Mouse (Mus musculus) limb, embryonic 15.5 days (tissue): Measurements from ENCODE around the gene Slc6a13. TPM values are rescaled to one million over a fixed set of nuclear protein-coding genes. Genes with fewer than 3 reads are reported as not detected.

Source experiments
- microRNA-seq: library from miRNA; unstranded; fragments of <30 nt; microRNA quantifications from one replicate; pipeline ENCODE4, GENCODE M21; 2016
- polyA plus RNA-seq: library from polyadenylated mRNA; unstranded; fragments of >200 nt; fragmentation: Nextera tagmentation; extraction: Ambion mirVana; gene quantifications from 2 replicates; pipeline ENCODE4 v1.2.1, GENCODE M21; 2015

Gene Slc6a13
- polyA plus RNA-seq, 1 experiment from 2014 or later: 2.3 TPM

Small RNA genes lying within 50 kb of the gene (microRNA-seq; reads per million reads assigned to microRNA genes)
- not detected for gene Gm24855

Other genes with a start within 250 kb of the Slc6a13 start
- gene Mical3, start 169.2 kb upstream of the Slc6a13 start, polyA plus RNA-seq: 9.6 and 9.7 TPM in 2 replicates
- 10.5 and 11.3 TPM in 2 replicates for gene Pex26, start 116.6 kb upstream of the Slc6a13 start, polyA plus RNA-seq
- 16.3 and 18.0 TPM in 2 replicates for gene Tuba8, start 89.5 kb upstream of the Slc6a13 start, polyA plus RNA-seq
- 1.7 and 2.0 TPM in 2 replicates for gene Usp18, start 54.3 kb upstream of the Slc6a13 start, polyA plus RNA-seq
- 0.28 TPM in 1 of 2 replicates, not detected in the other for gene Slc6a12, start 42.8 kb downstream of the Slc6a13 start, polyA plus RNA-seq
- 0.22 and 0.58 TPM in 2 replicates for gene Iqsec3, start 173.5 kb downstream of the Slc6a13 start, polyA plus RNA-seq